Mouse (Mus musculus) cerebellum, postnatal 36 days (tissue): ENCODE data around the gene Pih1d1.
"Not testable (repeated sequence)": the region's sequence is repeated elsewhere in the genome, so short reads cannot be mapped to it uniquely, and the experiment has no call there.

Experiments
- DNase-seq, 2 experiments: peaks; one replicate each; pipeline ENCODE4 v3.0.0; 2021 to 2022; ENCODE audit warnings: mixed read lengths in 2 of 2

Pih1d1 gene

GRCm38 (mm10) chr7:45169495-45169894, 15.4 kb downstream of the Pih1d1 start:
- DNase-seq = peak; percentile 73 to 76

- DNase-seq = peak; percentile 51 to 58
Measured at GRCm38 (mm10) chr7:45172974-45173373, 18.9 kb downstream of the Pih1d1 start.

- not testable (repeated sequence) for DNase-seq
Measured at GRCm38 (mm10) chr7:45173772-45174171, 19.7 kb downstream of the Pih1d1 start.

- DNase-seq = no peak
Measured at GRCm38 (mm10) chr7:45174567-45175280, 20.6 kb downstream of the Pih1d1 start.

- no peak for DNase-seq
Measured at GRCm38 (mm10) chr7:45175398-45175797, 21.3 kb downstream of the Pih1d1 start.

GRCm38 (mm10) chr7:45175929-45176328, 21.8 kb downstream of the Pih1d1 start:
- no peak for DNase-seq

- peak in 1 of 2 experiments; percentile 34 for DNase-seq
Measured at GRCm38 (mm10) chr7:45176356-45176755, 22.3 kb downstream of the Pih1d1 start.

- no peak for DNase-seq
Measured at GRCm38 (mm10) chr7:45178550-45178949, 24.4 kb downstream of the Pih1d1 start.

GRCm38 (mm10) chr7:45179469-45179868, 25.4 kb downstream of the Pih1d1 start, which contains the start of gene Gfy:
Gene Gfy (minus strand): TSS chr7:45179569.
- DNase-seq = no peak

GRCm38 (mm10) chr7:45180896-45181477, 26.9 kb downstream of the Pih1d1 start, which contains the start of gene Pth2:
Gene Pth2 (plus strand): TSS chr7:45180995.
- DNase-seq = no peak

- no peak for DNase-seq
Measured at GRCm38 (mm10) chr7:45181540-45181939, 27.4 kb downstream of the Pih1d1 start.

- DNase-seq = peak; percentile 83 to 89
Measured at GRCm38 (mm10) chr7:45182199-45182601, 28.1 kb downstream of the Pih1d1 start.

- no peak for DNase-seq
Measured at GRCm38 (mm10) chr7:45182606-45183005, 28.5 kb downstream of the Pih1d1 start.

GRCm38 (mm10) chr7:45183672-45184071, 29.6 kb downstream of the Pih1d1 start:
- DNase-seq = peak in 1 of 2 experiments; percentile 5

GRCm38 (mm10) chr7:45185921-45186320, 31.8 kb downstream of the Pih1d1 start:
- DNase-seq = no peak

- no peak for DNase-seq
Measured at GRCm38 (mm10) chr7:45189600-45189999, 35.5 kb downstream of the Pih1d1 start.

- no peak for DNase-seq
Measured at GRCm38 (mm10) chr7:45190186-45190585, 36.1 kb downstream of the Pih1d1 start.

GRCm38 (mm10) chr7:45191161-45191560, 37.1 kb downstream of the Pih1d1 start:
- DNase-seq = no peak

- DNase-seq = peak; percentile 76 to 81
Measured at GRCm38 (mm10) chr7:45191803-45192363, 37.8 kb downstream of the Pih1d1 start.

- no peak for DNase-seq
Measured at GRCm38 (mm10) chr7:45192585-45193310, 38.6 kb downstream of the Pih1d1 start.

GRCm38 (mm10) chr7:45193406-45193805, 39.3 kb downstream of the Pih1d1 start:
- peak; percentile 52 to 59 for DNase-seq

- DNase-seq = peak in 1 of 2 experiments; percentile 68
Measured at GRCm38 (mm10) chr7:45193871-45194785, 40.0 kb downstream of the Pih1d1 start.
